Mouse (Mus musculus) MEL (cell line): ENCODE measurements around the gene Slc24a4.

ENCODE experiments used
- JUND ChIP-seq: IDR thresholded peaks from 2 replicates; pipeline ENCODE4 v1.6.1; 2011; ENCODE audit warnings: low read depth, mild to moderate bottlenecking, improper control_type of control experiment, low read length
- NELFE ChIP-seq: IDR thresholded peaks from 2 replicates; pipeline ENCODE4 v1.6.1; 2011; ENCODE audit warnings: low read depth, low read length, improper control_type of control experiment
- POLR2A ChIP-seq, 2 experiments: IDR thresholded peaks; 2 replicates each; pipeline ENCODE4 v1.6.1; 2011 to 2012; ENCODE audit warnings: low read length in 2 of 2, mild to moderate bottlenecking in 2 of 2, control low read depth in 1 of 2, improper control_type of control experiment in 1 of 2, low read depth in 1 of 2, moderate library complexity in 1 of 2; ENCODE audit not compliant: control insufficient read depth in 1 of 2, insufficient read depth in 1 of 2, poor library complexity in 1 of 2
- TBP ChIP-seq: IDR thresholded peaks from 2 replicates; pipeline ENCODE4 v1.8.0; 2011; ENCODE audit warnings: low read depth, low read length, improper control_type of control experiment

DNA sequence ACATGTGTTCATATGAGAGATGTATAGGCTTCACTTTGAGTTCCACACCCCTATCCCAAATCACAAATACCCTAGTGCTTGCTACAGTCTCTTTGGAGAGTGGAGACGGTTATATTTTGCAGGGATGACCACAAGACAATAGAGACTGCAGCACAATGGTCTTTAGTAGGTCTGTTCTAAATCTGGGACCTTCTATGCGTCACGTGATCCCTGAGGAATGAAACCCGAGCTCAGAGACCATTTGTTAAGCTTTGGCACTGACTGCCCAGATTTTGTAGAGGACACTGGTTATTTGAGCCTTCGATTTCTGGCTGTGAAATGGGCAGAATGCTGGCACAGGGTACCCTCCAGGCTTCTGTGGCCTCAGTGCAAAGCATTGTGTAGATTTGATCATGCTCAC is 12.8 kb downstream of the Slc24a4 start:
- TF ChIP-seq JUND = no peak
- no peak for TF ChIP-seq POLR2A (IDR thresholded peaks at IDR 0.05; ENCODE audit: control insufficient read depth in 1 of 2, insufficient read depth in 1 of 2, low read depth in 1 of 2, low read length in 2 of 2, poor library complexity in 1 of 2)
- no peak for TF ChIP-seq NELFE
- no peak for TF ChIP-seq TBP
